Mouse (Mus musculus): ENCODE data around the gene Pkhd1.
"Not testable (repeated sequence)": the region's sequence is repeated elsewhere in the genome, so short reads cannot be mapped to it uniquely, and the experiment has no call there.

The Pkhd1 gene

GRCm38 (mm10) chr1:20301631-20302030, 316.2 kb downstream of the Pkhd1 start:
- no peak for DNase-seq (ENCODE audit: low read depth)

DNA sequence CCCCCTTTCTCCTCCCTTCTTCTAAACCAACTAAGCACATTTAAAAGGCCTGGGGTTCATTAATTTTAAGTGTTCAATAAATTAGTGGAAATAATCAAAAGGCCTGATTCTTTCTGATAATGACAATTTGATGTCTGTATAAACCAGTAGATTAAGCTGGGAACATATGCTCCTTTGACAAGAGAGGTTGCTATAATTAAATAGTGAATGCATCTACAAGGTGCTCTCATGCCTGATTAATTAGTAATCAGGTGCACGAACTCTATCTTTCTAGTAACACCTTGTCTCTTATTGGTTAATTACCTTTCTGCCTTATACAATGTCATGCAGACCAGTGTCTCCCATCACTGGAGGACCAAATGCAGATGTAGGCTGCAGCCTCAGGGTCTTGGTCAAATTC, 329.2 kb downstream of the Pkhd1 start:
- DNase-seq (ENCODE audit: low read depth) = no peak

- no peak for DNase-seq (ENCODE audit: low read depth)
These were observed 357.5 kb downstream of the Pkhd1 start for GRCm38 (mm10) chr1:20260403-20260802.

- DNase-seq (ENCODE audit: low read depth) = no peak
These were observed 369.7 kb downstream of the Pkhd1 start for GRCm38 (mm10) chr1:20248169-20248568.

GRCm38 (mm10) chr1:20216681-20217080, 401.2 kb downstream of the Pkhd1 start:
- DNase-seq (ENCODE audit: low read depth) = no peak

DNA sequence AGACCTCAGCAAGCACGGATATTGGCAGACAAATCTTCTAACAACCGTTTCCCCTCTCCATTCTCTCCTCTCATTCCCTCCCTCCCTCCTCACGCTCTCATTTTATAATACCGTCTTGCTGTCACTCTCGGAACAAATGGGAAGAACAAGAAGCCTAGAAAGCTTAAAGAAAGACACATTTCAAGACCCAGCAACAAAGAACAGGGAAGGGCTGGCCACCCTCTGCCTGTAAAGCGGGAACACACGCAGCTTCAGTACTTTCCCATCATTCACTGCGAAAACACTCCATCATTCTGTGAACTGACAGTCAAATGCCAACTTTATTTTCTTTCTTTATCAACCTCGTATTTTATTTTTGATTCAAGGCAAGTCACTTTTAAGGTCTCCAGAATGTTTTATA, 427.4 kb downstream of the Pkhd1 start:
- DNase-seq (ENCODE audit: low read depth) = no peak

- no peak for DNase-seq (ENCODE audit: low read depth)
These were observed 437.7 kb downstream of the Pkhd1 start for GRCm38 (mm10) chr1:20180157-20180556.

- no peak for DNase-seq (ENCODE audit: low read depth)
These were observed 446.7 kb downstream of the Pkhd1 start for GRCm38 (mm10) chr1:20171199-20171598.

DNA sequence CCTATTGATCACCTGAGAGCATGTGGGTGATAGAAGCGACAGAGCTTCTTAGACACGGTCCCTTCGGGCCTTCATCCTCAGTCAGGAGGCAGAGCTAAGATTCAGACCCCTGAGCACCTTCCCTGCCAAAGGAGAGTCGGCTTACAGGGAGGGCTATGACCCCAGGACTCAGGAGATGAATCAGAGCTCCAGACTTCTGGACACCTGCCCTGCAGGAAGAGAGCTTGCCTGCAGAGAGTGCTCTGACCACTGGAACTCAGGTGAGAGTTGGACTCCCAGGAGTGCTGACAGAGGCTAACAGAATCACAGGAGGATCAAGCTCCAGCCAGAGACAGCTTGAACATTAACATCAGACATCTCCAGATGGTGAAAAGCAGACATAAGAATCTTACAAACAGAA, 467.2 kb downstream of the Pkhd1 start:
- not testable (repeated sequence) for DNase-seq (ENCODE audit: low read depth)

DNA sequence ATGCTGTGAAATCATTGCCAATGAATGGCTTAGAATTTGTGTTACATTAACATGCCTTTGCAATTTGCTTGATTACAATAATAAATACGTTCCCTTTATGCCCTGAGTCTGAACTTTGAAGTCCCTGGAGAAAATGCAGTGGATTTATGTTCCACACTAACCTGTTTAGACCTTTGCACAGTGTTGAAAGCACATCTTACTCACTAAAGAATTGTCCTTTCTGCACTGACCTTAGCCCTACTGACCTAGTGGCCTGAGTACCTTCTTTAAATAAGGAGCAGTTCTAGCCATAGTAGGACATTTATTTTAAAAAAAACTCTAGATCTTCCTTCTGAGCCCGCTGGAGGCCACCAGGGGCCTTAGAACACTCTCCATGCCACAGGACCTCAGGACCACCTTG, 467.8 kb downstream of the Pkhd1 start:
- no peak for DNase-seq (ENCODE audit: low read depth)

DNA sequence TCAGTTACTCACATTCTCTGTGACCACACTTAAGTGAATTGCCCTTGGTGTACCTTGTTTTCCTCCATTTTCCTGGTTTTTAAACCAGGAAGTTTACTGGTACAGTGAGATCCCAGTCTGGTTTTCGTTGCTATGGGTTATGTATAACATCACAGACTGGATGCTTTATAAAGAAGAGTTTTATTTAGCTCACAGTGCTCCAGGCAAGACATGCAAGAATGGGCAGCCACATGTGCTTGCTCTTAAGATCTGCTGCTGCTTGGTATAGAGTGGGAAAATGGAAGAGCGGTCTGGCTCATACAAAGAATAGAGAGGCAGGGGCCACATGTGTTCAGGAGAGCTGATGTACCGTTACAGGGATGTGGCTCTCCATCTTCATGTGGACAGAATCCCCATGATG, 481.7 kb downstream of the Pkhd1 start:
- DNase-seq (ENCODE audit: low read depth) = no peak

- no peak for DNase-seq (ENCODE audit: low read depth)
These were observed 482.7 kb downstream of the Pkhd1 start for GRCm38 (mm10) chr1:20135065-20135618.

DNA sequence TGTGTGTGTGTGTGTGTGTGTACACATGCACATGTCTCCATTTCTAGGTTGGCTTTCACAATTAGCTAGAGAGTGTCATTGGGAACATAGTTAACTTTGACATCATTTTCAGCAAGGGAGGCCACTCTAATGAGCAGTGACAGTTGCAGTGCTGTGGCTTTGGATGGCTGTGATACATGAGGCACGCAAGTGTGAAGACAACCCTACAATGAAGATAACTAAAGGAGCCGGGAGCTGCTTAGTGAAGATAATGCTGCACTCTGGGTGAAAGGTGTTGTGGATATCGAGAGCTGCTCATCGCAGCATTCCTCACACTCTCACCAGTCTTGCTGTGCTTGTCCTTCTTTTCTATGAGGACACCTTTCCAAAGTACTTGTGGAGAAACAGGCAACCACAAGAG, 484.2 kb downstream of the Pkhd1 start:
- no peak for DNase-seq (ENCODE audit: low read depth)

GRCm38 (mm10) chr1:20131786-20132596, 485.9 kb downstream of the Pkhd1 start:
- no peak for DNase-seq (ENCODE audit: low read depth)

DNA sequence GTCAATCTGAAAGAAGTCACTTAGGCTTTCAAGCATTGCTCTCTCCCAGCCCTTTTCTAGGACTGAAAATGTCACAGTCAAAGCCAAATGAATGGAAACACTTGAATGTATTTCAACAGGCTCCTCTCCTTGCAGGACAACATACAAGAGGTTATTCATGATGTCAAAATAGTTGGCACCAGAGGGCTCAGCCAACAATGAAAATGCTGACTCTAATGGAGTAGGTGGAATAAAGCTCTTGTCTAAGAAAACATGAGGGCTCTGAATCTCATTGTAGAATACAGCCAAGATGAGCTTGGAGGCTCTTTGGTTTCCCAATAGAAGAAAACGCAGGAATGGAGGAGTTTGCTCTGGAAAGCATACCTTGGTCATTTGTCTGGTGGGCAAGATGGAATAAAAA, 500.5 kb downstream of the Pkhd1 start:
- DNase-seq (ENCODE audit: low read depth) = no peak

DNA sequence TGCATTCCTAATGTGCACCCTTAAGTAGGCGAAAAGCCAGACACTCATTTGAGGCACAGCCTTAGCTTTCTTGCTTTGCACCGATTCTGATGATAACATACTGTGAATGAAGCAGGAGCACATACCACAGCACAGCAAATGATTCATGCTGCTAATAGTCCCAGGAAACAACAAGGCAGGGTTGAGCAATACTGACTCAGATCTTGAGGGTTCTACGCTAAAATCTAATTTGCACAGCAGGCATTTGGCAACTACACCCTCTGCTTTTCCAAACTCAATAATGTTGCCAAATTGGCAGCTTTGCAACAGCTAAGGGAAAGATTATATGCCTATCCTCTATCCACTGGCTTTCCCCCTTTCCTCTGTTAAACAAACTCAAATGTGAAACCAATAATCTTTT, 548.1 kb downstream of the Pkhd1 start:
- DNase-seq (ENCODE audit: low read depth) = no peak

DNA sequence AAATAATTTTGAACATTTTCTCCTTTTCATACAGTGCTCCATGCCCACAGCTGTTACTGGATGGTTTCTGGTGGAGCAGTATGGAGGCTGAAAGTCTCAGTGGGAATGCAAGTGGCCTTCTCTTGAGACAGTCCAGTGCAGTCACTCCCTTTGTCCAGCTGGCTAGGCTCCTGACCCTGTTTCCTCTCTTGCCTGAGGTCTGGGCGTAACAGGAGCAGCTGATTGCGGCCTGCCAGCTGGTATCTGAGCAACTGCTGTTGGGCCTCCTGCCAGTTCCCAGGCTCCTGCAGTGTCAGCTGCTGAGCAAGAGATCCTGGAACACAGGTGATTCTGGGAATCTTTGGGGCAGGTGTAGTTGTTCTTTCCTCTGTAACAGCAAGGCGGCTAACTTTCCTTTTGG, 559.6 kb downstream of the Pkhd1 start:
- DNase-seq (ENCODE audit: low read depth) = no peak

GRCm38 (mm10) chr1:20039389-20039788, 578.5 kb downstream of the Pkhd1 start:
- no peak for DNase-seq (ENCODE audit: low read depth)

GRCm38 (mm10) chr1:20035277-20035676, 582.6 kb downstream of the Pkhd1 start:
- no peak for DNase-seq (ENCODE audit: low read depth)

DNA sequence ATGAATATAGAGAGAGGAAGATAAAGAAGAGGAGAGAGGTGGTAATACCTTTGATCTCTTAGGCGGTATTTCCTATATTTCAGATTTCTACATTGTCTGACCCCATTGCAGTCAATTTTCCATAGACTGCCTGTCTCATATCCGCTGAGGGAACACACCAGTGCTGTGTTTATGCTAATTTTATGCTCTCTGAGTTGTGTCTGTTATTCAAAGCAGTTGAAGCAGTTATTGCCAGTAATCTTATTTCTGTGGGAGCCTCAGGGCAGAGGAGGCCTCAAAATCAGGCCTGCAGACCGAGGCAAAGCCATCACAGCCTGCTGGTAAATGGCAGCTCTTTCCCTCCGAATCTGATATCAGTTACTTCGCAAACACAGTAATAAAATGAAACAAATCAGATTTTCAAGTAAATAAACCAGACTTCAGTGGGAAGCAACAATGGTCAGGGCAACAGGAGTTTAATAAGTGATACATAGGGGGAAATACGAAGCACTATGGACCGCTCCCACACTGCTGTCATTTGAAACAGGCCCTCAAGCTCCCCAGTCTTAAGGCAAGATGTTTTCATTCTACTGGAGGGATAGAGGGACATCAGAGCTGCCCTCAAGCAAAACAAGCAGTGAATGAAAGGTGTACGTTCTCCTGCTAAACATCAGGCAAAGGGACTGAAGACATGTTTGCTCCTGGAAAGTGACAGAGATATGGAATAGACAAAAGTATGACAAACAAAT, 599.5 kb downstream of the Pkhd1 start:
- no peak for DNase-seq (ENCODE audit: low read depth)

DNA sequence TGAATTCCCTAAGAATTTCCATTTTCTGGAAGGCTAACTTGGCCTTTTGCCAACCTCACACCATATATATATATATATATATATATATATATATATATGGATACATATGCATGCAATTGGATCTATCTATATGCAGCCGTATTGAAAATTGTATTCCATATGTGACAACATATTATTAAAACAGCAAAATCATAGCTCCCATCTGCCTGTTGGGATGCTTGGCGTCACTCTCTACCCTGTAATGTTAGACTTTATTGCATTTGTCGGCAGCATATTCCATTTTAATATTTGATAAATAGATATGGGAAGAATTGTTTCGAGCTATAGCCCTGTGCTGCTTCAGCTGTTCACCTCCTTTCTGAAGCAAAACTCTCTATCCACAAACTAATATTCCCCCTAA, 600.2 kb downstream of the Pkhd1 start:
- DNase-seq (ENCODE audit: low read depth) = no peak

All from c-Kit-positive CD71-positive TER-119-negative erythroid progenitor cells, embryonic 14.5 days (primary cell).